Mouse (Mus musculus) regulatory T cell (primary cell): ENCODE results near the gene Btbd9.

Source experiments
- in situ Hi-C: fragments of 300-600 bp; cut with MboI, MseI; formaldehyde crosslinking; loops from one replicate; pipeline ENCODE4 v1.15.1; 2025; ENCODE audit warnings: high pct_unique_total_duplicates

The Btbd9 gene

DNA sequence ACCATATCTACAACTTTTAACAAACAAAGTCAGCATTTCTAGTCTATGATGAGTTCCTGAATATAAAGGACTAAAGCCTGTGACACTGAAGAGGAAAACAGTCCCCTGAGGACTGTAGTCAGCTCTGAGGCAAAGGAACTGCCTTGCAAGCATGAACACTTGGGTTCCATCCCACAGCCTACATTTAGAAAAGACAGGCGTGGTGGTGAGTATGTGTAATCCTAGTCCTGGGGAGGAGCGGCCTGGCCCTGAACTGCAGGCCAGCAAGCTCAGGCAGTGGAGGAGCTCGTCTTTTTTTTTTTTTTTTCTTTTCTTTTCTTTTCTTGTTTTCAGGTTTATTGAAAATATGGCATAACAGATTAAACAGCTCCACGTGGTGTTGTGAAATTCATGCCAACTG is 181.0 kb downstream of the Btbd9 start:
- in situ Hi-C loops: no loop called here

DNA sequence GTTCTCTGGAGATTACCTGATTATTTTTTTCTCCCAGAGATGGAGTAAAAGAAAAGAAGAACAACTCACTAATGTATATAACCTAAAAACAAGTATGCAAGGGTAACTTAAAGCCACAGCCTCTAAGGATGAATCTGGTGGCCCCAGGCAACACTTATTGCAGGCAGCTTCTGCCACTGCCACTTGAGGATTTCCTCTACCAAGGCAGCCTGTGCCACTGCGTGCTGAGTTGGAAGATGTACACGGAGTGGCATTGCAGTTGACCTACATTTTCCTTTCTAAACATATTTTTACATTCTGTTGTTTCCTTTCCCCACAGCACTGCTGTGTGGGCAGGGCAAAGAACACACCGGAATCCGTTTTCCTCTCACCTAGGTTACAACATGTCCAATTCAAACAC is 184.3 kb downstream of the Btbd9 start:
- in situ Hi-C loops: no loop called here

DNA sequence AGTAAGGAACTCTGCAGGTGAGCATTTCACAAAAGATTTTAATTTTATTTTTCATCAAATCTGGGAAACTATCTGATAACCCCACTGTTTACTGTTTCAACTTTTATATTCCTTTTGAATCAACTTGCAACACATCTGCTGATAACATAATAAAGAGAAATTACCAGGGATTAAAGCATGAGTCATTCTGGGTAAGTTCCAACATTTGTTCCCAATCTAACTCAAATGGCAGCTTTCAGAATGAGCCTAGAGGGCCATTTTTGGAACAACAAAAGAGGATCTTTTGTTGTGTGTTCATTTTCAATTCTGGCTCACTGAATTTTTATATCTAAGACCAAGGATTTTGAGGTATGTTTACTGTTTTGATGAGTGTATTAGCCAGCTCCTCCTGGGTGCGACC is 185.1 kb downstream of the Btbd9 start:
- in situ Hi-C loops: no loop called here

DNA sequence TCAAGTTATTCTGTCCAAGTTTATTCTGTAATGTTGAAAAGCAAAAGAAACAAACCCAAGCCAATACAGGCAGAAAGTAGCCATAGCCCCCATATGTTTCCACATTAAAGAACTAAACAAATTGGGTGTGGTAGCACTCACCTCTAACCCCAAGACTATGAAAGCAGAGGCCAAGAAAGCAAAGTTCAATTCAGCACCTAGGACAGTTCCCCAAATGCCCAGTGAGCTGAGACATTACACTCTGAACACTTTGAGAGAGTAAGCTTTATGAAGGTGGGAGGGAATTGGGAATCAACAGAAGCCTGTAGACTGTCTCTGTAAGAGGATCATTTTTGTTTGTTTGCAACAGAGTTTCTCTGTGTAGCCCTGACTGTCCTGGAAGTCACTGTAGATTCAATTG is 186.6 kb downstream of the Btbd9 start:
- in situ Hi-C loops: no loop called here

DNA sequence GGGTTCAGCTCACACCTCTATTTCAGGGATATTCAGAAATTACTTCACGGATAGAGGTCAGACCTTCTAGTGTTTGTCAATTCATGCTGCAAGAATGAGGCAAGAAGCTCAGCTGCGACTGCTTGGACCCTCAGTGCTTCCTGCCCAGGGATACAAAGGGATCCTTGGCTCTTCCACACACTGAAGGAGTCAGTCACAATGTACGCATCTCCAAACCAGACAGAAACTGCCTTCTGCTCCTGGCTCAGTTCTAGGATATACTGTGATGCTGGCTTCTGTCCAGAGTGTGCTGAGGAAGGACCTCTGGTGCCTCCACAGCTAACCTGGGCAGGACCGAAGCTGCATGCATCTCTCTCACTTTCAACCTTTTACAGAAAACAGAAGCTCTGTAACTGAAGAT is 187.5 kb downstream of the Btbd9 start:
- in situ Hi-C loops: no loop called here

DNA sequence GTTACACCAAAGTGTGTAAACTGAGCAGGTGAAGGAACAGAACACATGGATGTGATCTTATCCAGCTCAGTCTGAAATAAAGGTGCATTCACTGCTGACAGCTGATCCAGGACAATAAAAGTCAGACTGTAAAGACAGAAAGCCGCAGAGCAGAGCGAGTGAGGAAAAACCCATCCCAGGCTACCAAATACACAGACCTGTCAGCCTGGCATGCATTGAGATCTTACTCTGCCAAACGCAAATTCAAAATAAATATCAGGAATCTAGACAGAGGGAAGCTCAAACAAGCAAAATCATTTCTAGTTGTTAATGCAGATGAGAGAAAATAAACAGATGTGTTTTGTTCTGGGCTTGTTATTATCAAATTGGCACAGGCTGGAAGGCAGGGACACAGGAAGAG is 187.9 kb downstream of the Btbd9 start:
- in situ Hi-C loops: no loop called here

DNA sequence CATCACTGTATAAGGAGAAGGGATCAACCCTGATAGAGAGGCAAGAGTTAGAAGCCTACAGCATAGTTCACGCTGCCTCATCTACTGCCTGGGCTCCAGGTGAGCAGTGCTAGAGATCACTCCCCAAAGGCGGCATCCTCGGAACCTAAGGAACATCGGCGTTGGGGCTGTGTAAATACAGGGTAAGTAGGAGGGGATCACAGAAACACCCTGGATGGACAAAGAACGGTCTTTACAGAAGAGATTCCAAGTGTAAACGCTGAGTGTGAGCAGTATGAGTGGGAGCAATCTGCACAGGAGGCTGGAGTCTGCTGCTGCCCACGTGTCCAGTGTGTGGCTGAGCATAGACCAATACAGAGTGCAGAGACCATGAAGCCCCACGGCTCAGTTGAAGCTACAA is 190.0 kb downstream of the Btbd9 start:
- in situ Hi-C loops: no loop called here

DNA sequence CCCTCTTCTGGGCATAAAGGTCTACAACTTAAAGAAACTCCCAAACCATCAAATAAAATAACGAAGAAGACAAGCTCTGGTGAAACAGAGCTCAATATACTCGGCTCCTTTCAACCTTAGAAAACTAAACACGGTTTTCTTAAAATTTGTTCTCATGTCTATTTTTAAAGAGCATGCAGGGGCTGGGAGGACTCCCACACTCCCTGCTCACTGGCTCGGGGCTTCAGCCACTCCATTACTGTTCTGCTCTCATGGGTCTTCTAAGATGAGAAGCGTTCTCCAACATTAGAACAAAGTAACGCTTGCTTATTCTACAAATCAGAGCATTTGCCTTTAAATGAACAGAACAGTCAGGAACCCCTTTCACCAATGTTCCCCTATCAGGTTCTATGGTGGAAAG is 192.6 kb downstream of the Btbd9 start:
- in situ Hi-C loops: no loop called here

DNA sequence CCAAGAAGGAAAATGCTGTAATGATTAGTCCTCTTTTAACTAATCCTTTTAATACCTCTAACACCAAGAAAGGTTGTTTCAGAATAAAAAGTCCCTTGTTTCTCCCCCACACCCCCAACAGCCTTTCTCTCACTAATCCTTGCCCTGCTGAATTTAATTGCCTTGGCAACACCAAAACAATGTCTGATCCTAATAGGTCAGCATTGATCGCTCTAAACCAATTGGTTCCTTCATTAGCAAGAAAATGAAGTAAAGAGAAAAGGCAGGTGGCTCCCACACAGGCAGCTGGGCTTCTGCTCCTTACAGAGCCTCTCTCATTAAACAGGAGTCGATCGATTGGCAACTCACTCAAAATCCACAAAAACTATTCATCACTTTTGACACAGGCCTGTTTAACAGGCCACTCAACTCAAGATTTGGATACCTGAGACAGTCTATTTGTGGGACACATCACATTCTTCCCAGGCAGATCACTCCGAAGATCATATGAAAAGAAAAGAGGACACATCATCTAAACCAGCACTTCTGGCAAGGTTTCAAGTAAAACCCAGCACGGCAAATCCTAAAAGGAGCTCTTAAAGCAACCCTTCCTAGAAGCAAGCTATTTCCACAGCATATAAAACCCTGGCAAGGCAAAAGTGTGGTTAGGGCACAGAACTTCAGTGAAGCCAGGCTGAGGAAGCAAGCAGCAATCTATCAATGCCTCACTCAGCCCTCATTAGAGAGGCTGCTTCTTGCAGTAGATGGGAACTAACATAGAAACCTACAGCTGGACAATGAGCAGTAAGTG is 197.9 kb downstream of the Btbd9 start:
- in situ Hi-C loops: no loop called here

DNA sequence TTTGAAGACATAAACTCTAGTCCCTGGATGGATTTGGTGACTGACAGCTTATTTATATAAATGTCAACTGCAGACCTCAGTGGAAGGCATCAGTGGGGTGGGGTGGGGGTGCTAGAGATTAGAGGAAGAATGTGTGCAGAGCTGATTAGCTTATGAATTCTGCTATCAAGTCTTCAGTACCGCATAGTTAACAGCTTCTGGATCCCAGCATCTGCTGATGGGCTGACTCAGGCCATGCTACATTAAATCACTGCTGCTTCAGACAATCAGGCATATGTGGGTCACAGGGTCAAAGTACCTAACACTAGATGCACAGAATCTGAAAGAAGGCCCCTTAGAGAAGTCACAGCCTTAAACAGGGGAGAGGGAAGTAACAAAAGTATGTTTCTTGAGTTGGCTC is 198.5 kb downstream of the Btbd9 start:
- in situ Hi-C loops: no loop called here

DNA sequence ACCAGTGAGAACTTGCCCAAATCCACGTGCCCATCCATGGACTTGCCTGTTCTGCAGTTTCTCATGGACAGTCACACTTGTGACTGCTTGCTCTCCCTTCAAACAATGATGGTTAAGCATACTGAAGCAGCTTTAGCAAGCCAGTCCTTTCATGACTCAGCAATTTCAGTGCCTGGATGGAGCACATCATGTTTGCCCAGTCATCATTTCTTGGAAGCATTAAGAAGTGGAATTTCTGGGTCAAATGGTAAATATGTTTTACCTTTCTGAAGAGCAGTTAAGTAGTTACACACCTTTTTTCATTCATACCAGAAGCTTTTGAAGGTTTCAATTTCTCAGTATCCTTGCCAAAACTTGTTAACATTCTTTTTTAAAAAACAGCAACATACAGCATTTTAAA is 201.2 kb downstream of the Btbd9 start:
- in situ Hi-C loops: no loop called here

DNA sequence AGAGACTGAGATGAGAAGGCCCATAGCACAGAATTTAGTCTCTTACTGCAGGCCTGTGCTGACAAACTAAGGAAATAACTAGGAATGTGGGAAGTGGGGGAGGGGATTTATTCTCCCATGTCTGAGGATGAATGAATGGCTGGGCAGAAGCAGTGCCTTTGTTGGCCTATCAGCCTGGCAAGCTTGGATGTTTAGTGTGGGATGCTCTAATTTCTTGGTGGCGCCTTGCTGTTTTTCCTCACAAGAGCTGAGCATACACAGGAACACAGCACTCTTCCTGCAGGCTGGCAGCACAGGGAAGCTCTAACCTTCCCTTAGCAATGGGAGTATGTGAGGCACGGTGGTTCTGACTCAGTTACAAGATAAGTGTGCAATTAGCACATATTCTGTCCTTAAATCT is 207.7 kb downstream of the Btbd9 start:
- in situ Hi-C loops: no loop called here

DNA sequence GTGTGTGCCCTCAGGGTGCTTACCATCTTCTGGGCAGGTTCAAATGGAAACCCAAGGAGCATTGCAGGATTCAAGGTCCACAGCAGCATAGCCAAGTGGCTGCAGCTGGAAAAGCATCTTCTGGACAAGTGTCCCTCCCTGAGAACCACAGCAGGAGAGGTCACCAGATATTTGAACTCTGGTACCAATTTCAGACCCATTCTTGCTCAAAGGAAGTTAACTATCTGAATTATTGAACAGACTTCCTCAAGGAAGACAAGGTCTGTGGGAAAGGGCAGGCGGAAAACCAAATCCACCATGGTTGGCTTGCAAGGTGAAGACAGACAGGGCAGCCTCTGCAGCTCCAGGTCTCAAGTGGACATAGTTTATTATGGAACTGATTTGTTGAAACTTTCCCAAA is 211.6 kb downstream of the Btbd9 start:
- in situ Hi-C loops: no loop called here

DNA sequence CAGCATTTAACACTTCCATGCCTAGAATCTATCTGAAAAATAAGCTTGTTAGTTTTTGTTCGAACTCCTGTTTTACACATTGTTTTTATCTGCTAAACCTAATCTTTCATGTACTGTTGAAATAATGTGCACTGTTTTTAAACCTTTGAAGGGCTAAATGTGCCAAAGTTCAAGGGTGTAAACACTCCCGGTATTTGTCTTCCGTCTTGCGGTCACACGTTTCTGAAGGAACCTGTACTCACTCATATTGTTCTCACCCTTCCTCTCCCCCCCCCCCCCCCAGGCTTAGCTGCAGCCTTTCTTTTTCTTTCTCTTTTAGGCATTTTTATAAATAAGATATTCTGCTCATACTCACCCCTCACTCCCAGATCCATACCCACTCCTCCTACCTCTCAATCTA is 212.9 kb downstream of the Btbd9 start:
- in situ Hi-C loops: no loop called here

DNA sequence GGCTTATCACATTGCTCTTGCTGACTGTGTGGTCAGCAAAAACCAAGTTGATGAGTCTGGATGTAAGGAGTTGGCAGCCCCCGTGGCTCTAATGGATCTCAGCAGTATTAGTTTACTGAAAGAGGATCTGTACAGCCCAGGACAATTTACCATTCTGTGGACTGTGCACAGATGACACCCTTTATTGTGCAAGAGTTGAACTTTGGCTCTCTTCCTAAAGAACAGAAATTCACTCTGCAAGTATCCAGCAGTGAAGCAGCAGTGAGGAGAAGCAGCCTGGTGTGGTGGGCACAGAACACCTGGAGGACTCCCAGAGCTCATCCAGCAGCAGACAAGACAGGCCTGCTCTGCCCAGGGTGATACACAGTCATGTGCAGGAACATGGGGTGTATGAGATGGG is 215.6 kb downstream of the Btbd9 start:
- in situ Hi-C loops: no loop called here

DNA sequence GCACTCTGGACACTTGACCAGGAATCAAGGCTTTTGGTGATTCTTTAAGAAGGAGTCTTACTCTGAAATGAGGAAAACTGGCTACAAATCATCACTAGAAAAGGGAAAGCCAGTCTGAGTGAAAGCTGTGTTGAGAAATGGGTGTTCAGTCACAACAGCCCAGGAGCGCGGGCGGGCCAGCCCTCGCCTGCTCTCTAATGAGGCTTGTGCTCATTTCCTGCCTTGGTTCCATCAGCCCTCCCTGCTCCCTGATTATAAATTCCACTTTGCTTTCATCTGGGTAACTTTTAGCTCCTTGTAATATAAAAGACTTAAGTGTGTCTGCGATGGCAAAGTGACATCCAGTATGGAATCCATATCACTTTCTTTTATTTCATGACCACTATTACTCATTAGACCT is 216.9 kb downstream of the Btbd9 start:
- in situ Hi-C loops: no loop called here

DNA sequence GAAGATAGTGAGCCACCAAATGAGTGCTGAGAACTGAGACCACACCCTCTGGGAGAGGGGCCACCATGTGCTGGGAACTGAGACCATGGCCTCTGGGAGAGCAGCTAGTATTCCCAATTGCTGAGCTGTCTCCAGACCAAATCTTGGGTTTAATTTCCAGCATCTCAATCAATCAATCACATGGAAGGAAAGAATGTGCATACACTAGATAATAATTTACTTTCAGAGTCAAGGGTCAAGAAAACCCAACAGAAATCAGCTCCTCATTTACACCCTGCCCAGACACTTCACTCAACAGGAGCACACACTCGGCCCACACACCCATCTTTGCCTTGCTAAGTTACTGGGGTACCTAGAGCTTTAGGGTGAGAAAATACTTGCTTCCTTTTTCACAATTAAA is 220.9 kb downstream of the Btbd9 start:
- in situ Hi-C loops: no loop called here

DNA sequence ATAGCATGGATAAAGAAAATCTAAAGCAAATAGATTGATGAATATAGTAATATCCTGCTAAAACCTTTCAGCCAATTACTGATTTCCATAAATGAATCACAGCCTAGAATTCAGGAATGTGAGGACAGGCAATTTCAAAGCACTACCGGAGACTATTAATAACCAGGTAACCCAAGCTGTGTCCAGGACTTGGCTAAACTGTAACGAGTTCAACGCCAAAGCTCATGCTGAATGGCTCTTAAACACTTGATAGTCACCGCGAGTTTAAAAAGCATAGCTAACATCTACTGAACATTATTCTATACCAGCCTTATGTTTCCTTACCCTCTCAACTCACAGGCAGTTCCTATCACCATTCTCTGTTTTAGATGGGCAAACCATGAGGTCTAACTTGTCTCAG is 221.9 kb downstream of the Btbd9 start:
- in situ Hi-C loops: no loop called here

DNA sequence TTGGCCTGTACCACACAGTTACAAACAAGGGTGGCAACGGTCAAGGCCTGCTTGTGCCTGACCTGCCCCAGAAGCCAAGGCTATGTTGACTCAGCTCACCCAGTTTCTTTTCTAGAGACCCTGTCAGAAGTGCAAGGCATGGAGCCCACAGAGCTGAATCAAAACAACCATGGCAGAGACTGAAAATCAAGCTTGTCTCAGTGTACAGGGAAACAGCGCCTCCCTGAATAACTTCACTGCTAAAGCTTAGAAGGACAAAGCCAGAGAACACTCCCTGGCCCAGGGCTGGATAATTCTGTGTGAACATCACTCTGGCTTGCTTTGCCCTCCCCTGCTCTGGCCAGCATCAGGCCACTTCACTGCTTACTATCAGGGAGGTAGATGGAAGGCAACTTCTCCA is 228.3 kb downstream of the Btbd9 start:
- in situ Hi-C loops: no loop called here

DNA sequence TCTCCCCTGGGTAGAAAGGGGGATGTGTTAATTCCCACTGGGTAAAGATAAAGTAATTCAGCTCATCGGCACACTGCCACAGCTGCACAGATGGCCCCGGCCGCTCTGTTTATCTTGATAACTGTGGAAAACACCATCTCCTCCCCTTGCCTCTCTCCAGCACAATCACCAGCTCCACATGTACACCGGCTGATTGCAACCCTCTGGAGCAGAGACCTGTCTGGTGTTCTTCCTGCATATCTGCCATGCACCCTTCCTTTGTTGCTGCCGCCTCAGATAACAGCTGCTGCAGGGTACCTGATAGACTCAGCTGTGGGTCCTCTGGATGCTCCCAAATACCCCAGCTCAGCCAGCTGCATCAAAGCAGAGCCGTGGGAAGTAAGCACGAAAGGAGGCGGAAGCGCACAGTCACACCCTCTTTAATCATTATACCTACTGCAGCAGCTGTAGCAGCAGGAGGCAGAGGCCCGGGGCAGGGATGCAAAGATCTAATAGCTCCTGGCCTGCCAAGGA is 229.1 kb downstream of the Btbd9 start:
- in situ Hi-C loops: no loop called here

DNA sequence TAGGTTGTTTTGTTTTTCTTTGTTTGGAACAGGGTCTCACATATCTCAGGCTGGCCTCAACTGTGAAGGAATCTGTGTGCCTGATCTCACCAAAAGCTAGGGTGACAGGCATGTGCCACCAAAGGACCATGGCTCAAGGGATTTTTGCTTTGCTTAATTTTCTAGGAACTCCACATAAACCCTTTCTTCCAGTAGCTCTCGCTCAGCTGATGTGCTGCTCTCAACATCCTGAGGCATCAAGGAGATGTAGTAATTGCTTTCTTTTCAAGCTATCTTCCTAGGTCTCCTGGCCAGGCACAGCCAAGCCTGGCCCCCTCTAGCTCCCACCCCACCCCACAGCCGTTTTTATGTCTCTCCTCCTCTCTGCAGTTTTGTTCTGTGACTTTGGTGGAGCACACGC is 231.3 kb downstream of the Btbd9 start:
- in situ Hi-C loops: no loop called here

DNA sequence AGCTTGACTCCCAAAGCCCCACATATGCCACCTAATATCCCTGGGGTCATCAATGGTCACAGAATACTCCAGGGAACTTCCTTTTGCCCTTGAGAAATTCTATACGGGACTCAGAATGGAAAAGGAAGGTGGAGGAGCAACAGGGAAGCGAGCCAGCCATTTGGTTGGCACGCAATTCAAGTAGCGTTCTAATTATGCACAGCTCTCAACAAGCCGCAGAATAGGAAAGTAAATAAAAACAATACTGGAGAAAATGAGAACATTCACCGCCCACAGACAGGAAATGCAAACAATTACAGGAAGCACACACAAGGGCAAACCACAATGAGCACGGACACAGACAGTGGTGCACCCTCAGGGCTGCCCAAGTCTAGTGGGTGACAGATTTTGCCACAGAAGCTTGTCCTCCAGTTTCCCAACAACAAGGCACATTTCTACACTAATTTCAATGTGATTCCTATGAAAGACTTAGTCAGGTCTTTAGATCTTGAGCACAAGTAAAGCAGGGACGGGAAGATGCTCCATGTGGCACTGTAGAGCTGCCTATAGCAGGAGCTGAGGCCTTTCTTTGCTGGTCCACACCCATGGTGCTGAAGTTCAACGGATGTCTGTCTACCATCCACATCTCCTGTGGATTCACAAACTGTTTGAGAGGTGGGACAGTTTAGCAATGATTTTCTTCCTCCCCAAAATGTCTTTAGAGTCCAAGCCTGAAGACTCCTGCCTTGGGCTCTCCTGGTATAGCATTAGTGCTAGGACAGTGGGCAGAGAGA is 232.4 kb downstream of the Btbd9 start:
- in situ Hi-C loops: no loop called here

DNA sequence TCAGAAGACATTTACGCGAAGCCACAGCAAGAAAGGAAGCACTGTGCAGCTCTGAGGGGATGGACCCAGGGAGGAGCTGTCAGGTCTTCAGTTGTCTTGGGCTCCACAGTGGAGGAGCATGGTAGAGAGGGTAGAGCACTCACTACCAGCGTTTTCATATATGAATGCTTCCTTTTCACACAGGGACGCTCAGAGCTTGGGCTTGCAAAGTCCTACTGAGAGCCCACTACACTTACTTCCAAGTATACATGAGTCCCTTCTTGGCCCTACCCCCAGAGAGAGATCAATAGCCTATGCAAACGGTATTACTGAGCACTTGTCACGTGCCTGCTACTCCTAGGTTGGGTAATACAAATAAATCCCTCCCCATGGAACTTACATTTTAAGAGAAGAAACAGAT is 234.7 kb downstream of the Btbd9 start:
- in situ Hi-C loops: no loop called here
